Comparison of ENCODE assay signal across 10 mouse cellular contexts in genomic region chr15:85162693-85163663, GRCm38 (mm10). TPM values are rescaled to one million over a fixed set of nuclear protein-coding genes. Genes with fewer than 3 reads are reported as not detected.
A peak's percentile ranks its signal among the peaks of the same experiment; 100 is the strongest.
DNase-seq lines count a peak whose midpoint lies in the region; ATAC-seq and TF ChIP-seq lines count a peak whose summit lies in the region.
"Had no signal": no experiment of that assay in that cellular context is flagged by ENCODE, and none has a peak within 500 bp of the region (broad histone marks: within the 10 kb centered on the region; RNA-seq: fewer than 3 reads in every experiment).

No protein-coding gene starts in this region.

- H3K27me3 ChIP-seq in forebrain, embryonic 10.5 days (ENCODE audit: poor library complexity, severe bottlenecking) = peaks cover 4% of the 10 kb centered on the region; the same call in 1 of the 2 replicates
- no peaks in the 10 kb centered on the region for H3K27me3 ChIP-seq in forebrain, embryonic 15.5 days
- no peaks in the 10 kb centered on the region for H3K27me3 ChIP-seq in kidney, adult 2 months (replicated peaks; ENCODE audit: control insufficient read depth, insufficient read depth, low read length)
- H3K27me3 ChIP-seq in neural tube, embryonic 11.5 days (ENCODE audit: control insufficient read depth, insufficient read depth, low read length) = no peaks in the 10 kb centered on the region
- H3K27me3 ChIP-seq in forebrain, embryonic 12.5 days = no peaks in the 10 kb centered on the region
- H3K27me3 ChIP-seq in liver, embryonic 11.5 days (replicated peaks; ENCODE audit: control insufficient read depth, insufficient read depth, low read length) = no peaks in the 10 kb centered on the region
- H3K27me3 ChIP-seq: liver, embryonic 13.5 days had no signal

- WGBS in forebrain, embryonic 10.5 days = 63% methylated on average over 21 of the region's 21 CpGs
- WGBS in forebrain, embryonic 15.5 days = 78% methylated on average over 21 of the region's 21 CpGs
- WGBS in kidney, adult 2 months = 51% methylated on average over 21 of the region's 21 CpGs
- 52% methylated on average over 21 of the region's 21 CpGs for WGBS in neural tube, embryonic 11.5 days
- WGBS in forebrain, embryonic 12.5 days = 69% methylated on average over 21 of the region's 21 CpGs
- WGBS in liver, embryonic 11.5 days = 40% methylated on average over 21 of the region's 21 CpGs

- H3K4me3 ChIP-seq in forebrain, embryonic 10.5 days = no peak overlapping the region
- no peak overlapping the region for H3K4me3 ChIP-seq in forebrain, embryonic 15.5 days
- H3K4me3 ChIP-seq in kidney, adult 2 months (ENCODE audit: insufficient read depth, low read depth, low read length) = no peak overlapping the region
- H3K4me3 ChIP-seq in neural tube, embryonic 11.5 days (ENCODE audit: low read depth, low read length) = no peak overlapping the region
- no peak overlapping the region for H3K4me3 ChIP-seq in forebrain, embryonic 12.5 days (replicated peaks)
- no peak overlapping the region for H3K4me3 ChIP-seq in liver, embryonic 11.5 days (ENCODE audit: low read depth, low read length)
- H3K4me3 ChIP-seq: liver, embryonic 13.5 days had no signal

- peaks cover 46% of the 10 kb centered on the region for H3K4me1 ChIP-seq in forebrain, embryonic 10.5 days
- H3K4me1 ChIP-seq in forebrain, embryonic 15.5 days = peaks cover 16% of the 10 kb centered on the region
- no peaks in the 10 kb centered on the region for H3K4me1 ChIP-seq in kidney, adult 2 months (ENCODE audit: control insufficient read depth, insufficient read depth, low read length)
- H3K4me1 ChIP-seq in neural tube, embryonic 11.5 days (ENCODE audit: control insufficient read depth, insufficient read depth, low read length) = peaks cover 8% of the 10 kb centered on the region
- H3K4me1 ChIP-seq in forebrain, embryonic 12.5 days = peaks cover 22% of the 10 kb centered on the region
- no peaks in the 10 kb centered on the region for H3K4me1 ChIP-seq in liver, embryonic 11.5 days (replicated peaks; ENCODE audit: control insufficient read depth, insufficient read depth, low read length)
- H3K4me1 ChIP-seq: liver, embryonic 13.5 days had no signal

- H3K4me2 ChIP-seq in forebrain, embryonic 15.5 days (replicated peaks) = no peak overlapping the region
- H3K4me2 ChIP-seq in neural tube, embryonic 11.5 days (ENCODE audit: low read depth) = no peak overlapping the region
- H3K4me2 ChIP-seq in forebrain, embryonic 12.5 days = no peak overlapping the region
- no peak overlapping the region for H3K4me2 ChIP-seq in liver, embryonic 11.5 days
- H3K4me2 ChIP-seq: liver, embryonic 13.5 days had no signal

- TF ChIP-seq POLR2A in kidney, adult 2 months (IDR thresholded peaks at IDR 0.05; ENCODE audit: low read depth, low read length) = no peak

- H3K36me3 ChIP-seq in forebrain, embryonic 10.5 days (replicated peaks) = no peaks in the 10 kb centered on the region
- H3K36me3 ChIP-seq in forebrain, embryonic 15.5 days = no peaks in the 10 kb centered on the region
- H3K36me3 ChIP-seq in kidney, adult 2 months (ENCODE audit: control insufficient read depth, insufficient read depth, low read length) = no peaks in the 10 kb centered on the region
- H3K36me3 ChIP-seq in neural tube, embryonic 11.5 days (ENCODE audit: control insufficient read depth, insufficient read depth, low read length) = no peaks in the 10 kb centered on the region
- H3K36me3 ChIP-seq in forebrain, embryonic 12.5 days (replicated peaks) = no peaks in the 10 kb centered on the region
- H3K36me3 ChIP-seq in liver, embryonic 11.5 days (ENCODE audit: control insufficient read depth, insufficient read depth, low read length) = no peaks in the 10 kb centered on the region
- H3K36me3 ChIP-seq: liver, embryonic 13.5 days had no signal

- no peak for ATAC-seq in forebrain, embryonic 15.5 days (replicated peaks)
- ATAC-seq in neural tube, embryonic 11.5 days (ENCODE audit: insufficient read depth, low FRiP score, low TSS enrichment) = no peak
- no peak for ATAC-seq in forebrain, embryonic 12.5 days (ENCODE audit: low FRiP score)
- no peak for ATAC-seq in liver, embryonic 11.5 days (replicated peaks; ENCODE audit: low FRiP score)

- H3K9ac ChIP-seq in forebrain, embryonic 15.5 days (replicated peaks) = no peak overlapping the region
- no peak overlapping the region for H3K9ac ChIP-seq in neural tube, embryonic 11.5 days (ENCODE audit: low read length)
- no peak overlapping the region for H3K9ac ChIP-seq in forebrain, embryonic 12.5 days
- H3K9ac ChIP-seq in liver, embryonic 11.5 days (ENCODE audit: low read depth, low read length) = no peak overlapping the region
- H3K9ac ChIP-seq: liver, embryonic 13.5 days had no signal

- DNase-seq in forebrain, embryonic 10.5 days (ENCODE audit: extremely low spot score, low spot score) = no peak
- peak; percentile 37 to 66 for DNase-seq in gastrocnemius, adult 8-10 months (ENCODE audit: low spot score in 2 of 2)
- peak; percentile 47 for DNase-seq in kidney, adult 2 months
- DNase-seq in neural tube, embryonic 11.5 days (ENCODE audit: low spot score) = peak; percentile 34
- DNase-seq in retina, embryonic 14.5 days (ENCODE audit: low spot score) = no peak
- no peak for DNase-seq in liver, embryonic 11.5 days (ENCODE audit: low spot score)
- DNase-seq: liver, embryonic 13.5 days; spleen, adult 18-20 months had no signal

- TF ChIP-seq CTCF in kidney, adult 2 months (conservative IDR thresholded peaks at IDR 0.05; ENCODE audit: insufficient read depth, insufficient read length, low read depth, low read length) = no peak

- H3K9me3 ChIP-seq in forebrain, embryonic 10.5 days = peaks cover under 1% of the 10 kb centered on the region; the same call in 1 of the 2 replicates
- no peaks in the 10 kb centered on the region for H3K9me3 ChIP-seq in forebrain, embryonic 15.5 days
- H3K9me3 ChIP-seq in neural tube, embryonic 11.5 days (ENCODE audit: control insufficient read depth, low read length) = no peaks in the 10 kb centered on the region
- H3K9me3 ChIP-seq in forebrain, embryonic 12.5 days = no peaks in the 10 kb centered on the region
- no peaks in the 10 kb centered on the region for H3K9me3 ChIP-seq in liver, embryonic 11.5 days (ENCODE audit: control insufficient read depth, low read length)

- H3K27ac ChIP-seq in forebrain, embryonic 10.5 days = peak overlapping the region; percentile 27; the same call in 1 of the 2 replicates
- no peak overlapping the region for H3K27ac ChIP-seq in forebrain, embryonic 15.5 days (replicated peaks)
- H3K27ac ChIP-seq in kidney, adult 2 months (ENCODE audit: insufficient read depth, low read depth, low read length) = no peak overlapping the region
- no peak overlapping the region for H3K27ac ChIP-seq in neural tube, embryonic 11.5 days (ENCODE audit: low read depth, low read length)
- no peak overlapping the region for H3K27ac ChIP-seq in forebrain, embryonic 12.5 days
- no peak overlapping the region for H3K27ac ChIP-seq in liver, embryonic 11.5 days (ENCODE audit: low read depth, low read length)
- H3K27ac ChIP-seq: liver, embryonic 13.5 days had no signal

RNA-seq across cellular contexts. Expression of gene Ribc2, which starts 31.1 kb away (rescaled TPM):
- polyA plus RNA-seq in forebrain, embryonic 10.5 days (2016; fragmentation: Nextera tagmentation; extraction: Ambion mirVana) = 0.82 and 0.99 TPM in 2 replicates
- 0.59 TPM in 2 replicates for polyA plus RNA-seq in forebrain, embryonic 15.5 days (2015; fragmentation: Nextera tagmentation; extraction: Ambion mirVana)
- not detected for total RNA-seq in gastrocnemius, adult 8-10 months (2022)
- polyA plus RNA-seq in kidney, adult 2 months (2012; rRNA removed) = 0.16 and 0.17 TPM in 2 replicates
- polyA plus RNA-seq in neural tube, embryonic 11.5 days (2014; fragmentation: Nextera tagmentation; extraction: Ambion mirVana) = 0.62 and 0.78 TPM in 2 replicates
- polyA plus RNA-seq in forebrain, embryonic 12.5 days (2016; fragmentation: Nextera tagmentation; extraction: Ambion mirVana) = 0.46 and 0.96 TPM in 2 replicates
- polyA plus RNA-seq in liver, embryonic 11.5 days (2014; fragmentation: Nextera tagmentation; extraction: Ambion mirVana) = 0.15 and 0.25 TPM in 2 replicates
- polyA plus RNA-seq: liver, embryonic 13.5 days had no signal

RNA-seq across cellular contexts. Expression of gene Smc1b, which starts 31.2 kb away (rescaled TPM):
- 0.06 and 0.10 TPM in 2 replicates for polyA plus RNA-seq in forebrain, embryonic 10.5 days (2016; fragmentation: Nextera tagmentation; extraction: Ambion mirVana)
- polyA plus RNA-seq in forebrain, embryonic 15.5 days (2015; fragmentation: Nextera tagmentation; extraction: Ambion mirVana) = 0.13 and 0.15 TPM in 2 replicates
- total RNA-seq in gastrocnemius, adult 8-10 months (2022) = not detected
- polyA plus RNA-seq in kidney, adult 2 months (2012; rRNA removed) = not detected in 2 replicates
- 0.11 TPM in 1 of 2 replicates, not detected in the other for polyA plus RNA-seq in neural tube, embryonic 11.5 days (2014; fragmentation: Nextera tagmentation; extraction: Ambion mirVana)
- polyA plus RNA-seq in forebrain, embryonic 12.5 days (2016; fragmentation: Nextera tagmentation; extraction: Ambion mirVana) = 0.17 and 0.24 TPM in 2 replicates
- polyA plus RNA-seq in liver, embryonic 11.5 days (2014; fragmentation: Nextera tagmentation; extraction: Ambion mirVana) = 0.04 and 0.06 TPM in 2 replicates

RNA-seq across cellular contexts. Expression of gene Fbln1, which starts 42.8 kb away (rescaled TPM):
- polyA plus RNA-seq in forebrain, embryonic 10.5 days (2016; fragmentation: Nextera tagmentation; extraction: Ambion mirVana) = 154 and 157 TPM in 2 replicates
- polyA plus RNA-seq in forebrain, embryonic 15.5 days (2015; fragmentation: Nextera tagmentation; extraction: Ambion mirVana) = 47.0 and 47.4 TPM in 2 replicates
- total RNA-seq in gastrocnemius, adult 8-10 months (2022) = 10 to 100 TPM in 1 of 4 experiments, 1 to 10 TPM in 3; 2.5 to 13.1 (median 5.3) TPM
- 16.9 and 29.5 TPM in 2 replicates for polyA plus RNA-seq in kidney, adult 2 months (2012; rRNA removed)
- 115 and 120 TPM in 2 replicates for polyA plus RNA-seq in neural tube, embryonic 11.5 days (2014; fragmentation: Nextera tagmentation; extraction: Ambion mirVana)
- polyA plus RNA-seq in forebrain, embryonic 12.5 days (2016; fragmentation: Nextera tagmentation; extraction: Ambion mirVana) = 101 and 112 TPM in 2 replicates
- 57.6 and 60.2 TPM in 2 replicates for polyA plus RNA-seq in liver, embryonic 11.5 days (2014; fragmentation: Nextera tagmentation; extraction: Ambion mirVana)

Comparison
In these comparisons a context has a peak if more than half of its experiments do, and no peak if none do; other contexts are left out.
1. DNase-seq: peak in gastrocnemius, adult 8-10 months (2 of 2), kidney, adult 2 months (single experiment) and neural tube, embryonic 11.5 days (single experiment); none in forebrain, embryonic 10.5 days (single experiment), retina, embryonic 14.5 days (single experiment) and liver, embryonic 11.5 days (single experiment).